Mouse (Mus musculus): Measurements from ENCODE around the gene Asic4. TPM values are rescaled to one million over a fixed set of nuclear protein-coding genes. Genes with fewer than 3 reads are reported as not detected.

Asic4 gene
- polyA plus RNA-seq, 1 experiment from 2014 or later, result 0.13 TPM

DNA sequence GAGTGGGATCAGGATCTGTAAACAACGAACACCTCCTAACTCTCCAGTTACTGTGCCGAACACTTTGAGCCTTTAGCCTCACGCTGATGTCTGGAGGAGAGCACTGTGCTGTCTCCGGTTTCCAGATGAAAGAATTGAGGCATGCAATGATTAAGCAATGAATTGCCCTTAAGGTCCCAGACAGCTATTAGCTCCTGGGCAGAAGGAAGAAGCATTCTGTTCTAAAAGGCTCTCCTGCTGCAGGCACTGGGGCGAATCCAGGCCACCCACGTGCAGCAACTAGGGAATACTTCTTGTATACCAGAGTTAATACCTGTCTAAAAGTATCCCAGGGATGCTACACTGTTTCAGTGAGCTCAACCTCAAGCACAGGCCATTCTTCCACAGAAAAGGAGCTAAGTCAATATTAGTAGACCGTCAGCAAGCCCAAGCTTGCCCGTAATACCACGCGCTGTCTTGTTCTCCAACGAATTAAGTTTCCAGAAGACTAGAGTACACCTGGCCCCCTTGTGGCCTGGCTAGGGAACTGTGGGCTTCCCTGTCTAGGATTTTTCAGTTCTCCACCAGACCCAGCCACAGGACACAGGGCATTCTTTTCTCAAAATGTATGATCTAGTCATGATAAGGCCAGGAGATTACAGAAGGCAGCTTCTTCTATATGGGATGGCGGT is 44.8 kb downstream of the Asic4 start:
- Histone ChIP-seq H3K27ac (replicated peaks; ENCODE audit: low read depth, low read length) (no peak overlapping the region), H3K4me3 (ENCODE audit: low read depth, low read length) (no peak overlapping the region), H3K36me3 (ENCODE audit: control insufficient read depth, insufficient read depth, low read length) (peaks cover 14% of the 10 kb centered on the region), H3K9me3 (ENCODE audit: control insufficient read depth, low read length) (no peaks in the 10 kb centered on the region), H3K9ac (ENCODE audit: low read length) (no peak overlapping the region), H3K4me2 (ENCODE audit: low read depth, severe bottlenecking) (no peak overlapping the region), H3K4me1 (ENCODE audit: control insufficient read depth, insufficient read depth, low read length) (peaks cover 5% of the 10 kb centered on the region; the same call in 1 of the 2 replicates), H3K27me3 (ENCODE audit: control insufficient read depth, insufficient read depth, low read length) (no peaks in the 10 kb centered on the region)
- ATAC-seq (ENCODE audit: insufficient number of reproducible peaks, low FRiP score, low TSS enrichment, low read depth) (no peak), DNase-seq (ENCODE audit: low spot score) (peak; percentile 71)
- WGBS, result 48% methylated on average over 12 of the region's 12 CpGs

DNA sequence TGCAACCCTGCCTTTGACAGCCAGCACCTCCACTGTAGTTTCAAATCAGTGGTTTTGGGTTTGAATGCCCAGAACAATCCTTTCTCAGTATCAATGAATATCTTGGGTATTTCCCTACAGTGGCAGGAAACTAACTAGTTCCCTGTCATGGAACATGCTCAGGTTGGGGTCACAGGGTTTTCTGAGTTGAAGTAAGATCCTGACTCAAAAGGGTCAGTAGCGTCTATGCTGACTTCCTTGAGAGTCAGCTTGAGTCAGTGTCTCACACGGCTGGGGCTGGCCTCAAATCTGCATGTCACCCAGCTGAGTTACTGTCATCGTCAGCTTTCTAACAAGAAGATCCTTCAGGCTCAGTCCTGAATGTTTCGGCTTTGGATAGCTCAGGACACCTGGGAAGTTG is 48.7 kb downstream of the Asic4 start:
- Histone ChIP-seq H3K27me3 (ENCODE audit: control insufficient read depth, insufficient read depth, low read length) (no peaks in the 10 kb centered on the region), H3K4me2 (ENCODE audit: low read depth, severe bottlenecking) (no peak overlapping the region), H3K9ac (ENCODE audit: low read length) (no peak overlapping the region), H3K4me3 (ENCODE audit: low read depth, low read length) (no peak overlapping the region), H3K4me1 (ENCODE audit: control insufficient read depth, insufficient read depth, low read length) (peaks cover 10% of the 10 kb centered on the region; the same call in 1 of the 2 replicates), H3K36me3 (ENCODE audit: control insufficient read depth, insufficient read depth, low read length) (peaks cover 28% of the 10 kb centered on the region), H3K9me3 (ENCODE audit: control insufficient read depth, low read length) (no peaks in the 10 kb centered on the region), H3K27ac (replicated peaks; ENCODE audit: low read depth, low read length) (no peak overlapping the region)
- DNase-seq (ENCODE audit: low spot score), result no peak
- no peak for ATAC-seq (ENCODE audit: insufficient number of reproducible peaks, low FRiP score, low TSS enrichment, low read depth)
- WGBS, result 88% methylated on average over 4 of the region's 4 CpGs

DNA sequence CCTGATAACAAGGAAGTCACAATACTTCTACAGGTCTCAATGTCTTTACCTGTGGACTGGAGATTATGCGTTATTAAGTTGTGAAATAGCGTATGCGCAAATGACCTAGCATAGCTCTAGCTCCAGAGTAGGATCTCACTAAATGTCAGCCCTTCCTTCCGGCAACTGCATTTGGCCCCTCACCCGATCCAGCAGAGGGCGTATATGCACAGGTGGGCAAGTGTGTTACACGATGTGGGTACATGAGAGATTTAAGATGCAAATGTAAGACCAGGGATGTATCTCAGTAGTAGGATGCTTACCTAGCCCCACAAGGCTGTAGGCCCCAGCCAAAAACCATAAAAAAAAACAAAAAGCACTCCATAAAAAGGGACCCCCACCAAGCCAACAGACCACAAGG is 49.2 kb downstream of the Asic4 start:
- no peak overlapping the region for H3K27ac ChIP-seq (replicated peaks; ENCODE audit: low read depth, low read length)
- no peaks in the 10 kb centered on the region; the same call in 1 of the 2 replicates for H3K27me3 ChIP-seq (ENCODE audit: control insufficient read depth, insufficient read depth, low read length)
- H3K9ac ChIP-seq (ENCODE audit: low read length), result no peak overlapping the region
- peaks cover 14% of the 10 kb centered on the region; the same call in 1 of the 2 replicates for H3K4me1 ChIP-seq (ENCODE audit: control insufficient read depth, insufficient read depth, low read length)
- no peaks in the 10 kb centered on the region for H3K9me3 ChIP-seq (ENCODE audit: control insufficient read depth, low read length)
- peaks cover 28% of the 10 kb centered on the region for H3K36me3 ChIP-seq (ENCODE audit: control insufficient read depth, insufficient read depth, low read length)
- 84% methylated on average over 7 of the region's 7 CpGs for WGBS
- no peak for DNase-seq (ENCODE audit: low spot score)
- H3K4me3 ChIP-seq (ENCODE audit: low read depth, low read length), result no peak overlapping the region
- no peak for ATAC-seq (ENCODE audit: insufficient number of reproducible peaks, low FRiP score, low TSS enrichment, low read depth)
- no peak overlapping the region for H3K4me2 ChIP-seq (ENCODE audit: low read depth, severe bottlenecking)

DNA sequence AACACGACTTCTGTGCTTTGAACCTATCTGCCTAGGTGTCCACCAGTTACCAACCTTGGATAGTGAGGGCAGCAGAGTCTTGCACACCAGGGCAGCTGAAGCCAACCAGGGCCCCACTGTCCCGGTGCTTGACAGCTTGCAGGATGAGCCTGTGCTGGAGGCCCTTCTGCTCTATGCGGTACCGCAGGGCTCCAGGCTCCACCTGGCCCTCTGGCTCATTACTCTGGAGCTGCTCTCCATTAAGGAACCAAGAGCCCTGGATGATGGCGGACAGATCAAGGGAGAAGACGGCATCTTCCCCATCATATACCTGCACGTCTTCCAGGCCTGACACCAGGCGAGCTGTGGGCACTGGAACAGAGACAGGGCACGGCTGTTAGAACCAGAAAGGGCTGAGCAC is 51.7 kb downstream of the Asic4 start:
- no peak overlapping the region for H3K4me3 ChIP-seq (ENCODE audit: low read depth, low read length)
- no peak overlapping the region for H3K4me2 ChIP-seq (ENCODE audit: low read depth, severe bottlenecking)
- ATAC-seq (ENCODE audit: insufficient number of reproducible peaks, low FRiP score, low TSS enrichment, low read depth) (no peak), DNase-seq (ENCODE audit: low spot score) (no peak)
- no peaks in the 10 kb centered on the region for H3K9me3 ChIP-seq (ENCODE audit: control insufficient read depth, low read length)
- H3K36me3 ChIP-seq (ENCODE audit: control insufficient read depth, insufficient read depth, low read length), result peaks cover 23% of the 10 kb centered on the region
- H3K9ac ChIP-seq (ENCODE audit: low read length), result no peak overlapping the region
- 93% methylated on average over 9 of the region's 9 CpGs for WGBS
- peaks cover 16% of the 10 kb centered on the region for H3K4me1 ChIP-seq (ENCODE audit: control insufficient read depth, insufficient read depth, low read length)
- no peak overlapping the region for H3K27ac ChIP-seq (replicated peaks; ENCODE audit: low read depth, low read length)
- H3K27me3 ChIP-seq (ENCODE audit: control insufficient read depth, insufficient read depth, low read length), result no peaks in the 10 kb centered on the region; the same call in 1 of the 2 replicates

DNA sequence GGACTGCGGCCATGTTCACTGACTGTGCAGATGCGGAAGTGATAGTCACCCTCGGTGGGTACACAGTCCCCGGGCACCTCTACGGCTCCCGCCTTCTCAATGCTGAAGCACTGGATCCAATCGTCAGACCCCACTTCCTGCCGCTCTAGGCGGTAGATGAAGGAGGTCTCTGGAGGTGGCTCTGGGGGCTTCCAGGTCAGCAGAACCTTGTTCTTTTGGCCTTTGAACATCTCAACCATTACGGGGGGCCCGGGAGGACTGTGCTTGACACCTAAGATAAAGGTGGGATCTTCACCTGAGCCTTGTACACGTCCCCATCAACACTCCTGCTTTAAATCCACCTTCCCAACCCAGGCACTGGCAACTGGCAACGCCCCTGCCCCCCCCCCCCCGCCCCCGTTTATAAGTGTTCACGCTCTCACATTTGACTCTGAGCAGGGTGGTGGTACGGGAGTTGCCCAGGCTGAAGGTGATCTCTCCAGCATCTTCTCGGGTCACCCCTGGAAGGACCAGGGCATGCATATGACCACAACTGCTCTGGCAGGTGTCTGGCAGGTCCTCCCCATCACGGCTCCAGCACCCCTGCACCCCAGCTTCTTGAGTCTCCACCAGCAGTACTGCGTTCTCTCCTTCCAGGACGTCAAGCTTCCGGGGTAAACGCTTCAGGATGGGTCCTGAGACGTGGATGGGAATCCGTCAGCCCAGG is 52.9 kb downstream of the Asic4 start:
- peaks cover 20% of the 10 kb centered on the region for H3K4me1 ChIP-seq (ENCODE audit: control insufficient read depth, insufficient read depth, low read length)
- H3K27me3 ChIP-seq (ENCODE audit: control insufficient read depth, insufficient read depth, low read length), result no peaks in the 10 kb centered on the region; the same call in 1 of the 2 replicates
- H3K9ac ChIP-seq (ENCODE audit: low read length), result no peak overlapping the region
- H3K4me2 ChIP-seq (ENCODE audit: low read depth, severe bottlenecking), result no peak overlapping the region
- H3K9me3 ChIP-seq (ENCODE audit: control insufficient read depth, low read length), result no peaks in the 10 kb centered on the region
- ATAC-seq (ENCODE audit: insufficient number of reproducible peaks, low FRiP score, low TSS enrichment, low read depth) (no peak), DNase-seq (ENCODE audit: low spot score) (no peak)
- peaks cover 19% of the 10 kb centered on the region for H3K36me3 ChIP-seq (ENCODE audit: control insufficient read depth, insufficient read depth, low read length)
- no peak overlapping the region for H3K27ac ChIP-seq (replicated peaks; ENCODE audit: low read depth, low read length)
- H3K4me3 ChIP-seq (ENCODE audit: low read depth, low read length), result no peak overlapping the region
- WGBS, result 86% methylated on average over 25 of the region's 25 CpGs

DNA sequence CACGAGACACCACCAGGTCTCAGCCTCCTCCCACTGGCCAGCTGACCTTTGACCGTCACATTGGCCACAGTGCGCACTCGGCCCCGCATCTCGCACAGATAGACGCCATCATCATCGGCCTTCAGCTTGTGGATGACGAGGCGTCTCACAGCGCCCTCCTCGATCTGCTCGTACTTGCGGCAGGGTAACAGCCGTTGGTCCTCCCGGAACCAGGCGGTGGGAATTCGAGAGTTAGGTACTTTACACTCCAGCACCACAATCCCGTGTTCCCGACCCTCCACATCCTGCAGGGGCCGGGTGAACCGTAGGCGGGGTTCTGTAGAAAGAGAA is 53.4 kb downstream of the Asic4 start:
- H3K9me3 ChIP-seq (ENCODE audit: control insufficient read depth, low read length), result no peaks in the 10 kb centered on the region
- peaks cover 17% of the 10 kb centered on the region for H3K36me3 ChIP-seq (ENCODE audit: control insufficient read depth, insufficient read depth, low read length)
- WGBS, result 61% methylated on average over 23 of the region's 23 CpGs
- no peaks in the 10 kb centered on the region; the same call in 1 of the 2 replicates for H3K27me3 ChIP-seq (ENCODE audit: control insufficient read depth, insufficient read depth, low read length)
- peaks cover 20% of the 10 kb centered on the region for H3K4me1 ChIP-seq (ENCODE audit: control insufficient read depth, insufficient read depth, low read length)
- no peak overlapping the region for H3K27ac ChIP-seq (replicated peaks; ENCODE audit: low read depth, low read length)
- ATAC-seq (ENCODE audit: insufficient number of reproducible peaks, low FRiP score, low TSS enrichment, low read depth), result no peak
- H3K4me2 ChIP-seq (ENCODE audit: low read depth, severe bottlenecking), result no peak overlapping the region
- no peak for DNase-seq (ENCODE audit: low spot score)
- no peak overlapping the region for H3K9ac ChIP-seq (ENCODE audit: low read length)
- H3K4me3 ChIP-seq (ENCODE audit: low read depth, low read length), result no peak overlapping the region

DNA sequence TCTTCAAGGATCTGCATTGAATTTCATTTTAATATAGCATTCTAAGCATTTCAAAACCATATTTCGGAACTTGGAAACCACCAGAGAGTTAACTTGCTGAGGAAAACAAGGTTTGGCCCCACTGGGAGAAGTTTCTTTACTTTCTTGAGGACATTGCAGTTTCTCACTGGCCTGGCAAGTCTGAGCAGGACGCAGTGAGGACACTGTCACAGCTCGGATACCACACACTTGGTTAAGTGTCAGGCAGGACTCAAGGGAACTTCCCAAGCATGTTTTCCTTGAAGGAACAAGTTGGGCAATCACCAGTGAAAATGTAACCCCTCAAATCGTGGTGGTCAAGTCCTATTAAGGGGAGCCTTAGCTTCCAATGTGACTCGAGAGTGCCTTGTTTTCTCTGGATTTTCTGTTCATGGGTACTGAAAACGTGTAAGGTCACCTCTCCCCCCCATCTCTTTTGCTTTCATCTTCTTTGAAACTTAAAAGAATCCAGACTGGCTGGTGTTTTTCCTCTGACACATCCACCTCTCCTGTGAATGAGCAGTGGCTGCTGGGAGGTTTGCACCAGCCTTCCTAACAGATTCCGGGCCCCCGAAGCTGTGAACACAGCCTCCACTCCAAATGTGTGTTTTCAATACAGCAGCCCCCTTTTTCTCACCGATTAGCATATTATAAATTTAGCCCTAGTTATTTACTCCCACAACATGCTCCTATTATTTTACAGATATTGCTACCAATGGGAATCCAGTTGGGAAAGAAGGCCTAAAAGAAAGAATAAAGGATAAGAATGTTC is 54.2 kb downstream of the Asic4 start:
- DNase-seq (ENCODE audit: low spot score) (no peak), ATAC-seq (ENCODE audit: insufficient number of reproducible peaks, low FRiP score, low TSS enrichment, low read depth) (no peak)
- H3K9me3 ChIP-seq (ENCODE audit: control insufficient read depth, low read length), result no peaks in the 10 kb centered on the region
- H3K27ac ChIP-seq (replicated peaks; ENCODE audit: low read depth, low read length), result no peak overlapping the region
- WGBS, result 63% methylated on average over 9 of the region's 9 CpGs
- H3K9ac ChIP-seq (ENCODE audit: low read length), result no peak overlapping the region; the same call in 1 of the 2 replicates
- H3K4me1 ChIP-seq (ENCODE audit: control insufficient read depth, insufficient read depth, low read length), result peaks cover 20% of the 10 kb centered on the region
- peaks cover 2% of the 10 kb centered on the region; the same call in 1 of the 2 replicates for H3K27me3 ChIP-seq (ENCODE audit: control insufficient read depth, insufficient read depth, low read length)
- H3K36me3 ChIP-seq (ENCODE audit: control insufficient read depth, insufficient read depth, low read length), result peaks cover 14% of the 10 kb centered on the region
- H3K4me3 ChIP-seq (ENCODE audit: low read depth, low read length), result peak overlapping the region; percentile 92
- H3K4me2 ChIP-seq (ENCODE audit: low read depth, severe bottlenecking), result peak overlapping the region; percentile 96

DNA sequence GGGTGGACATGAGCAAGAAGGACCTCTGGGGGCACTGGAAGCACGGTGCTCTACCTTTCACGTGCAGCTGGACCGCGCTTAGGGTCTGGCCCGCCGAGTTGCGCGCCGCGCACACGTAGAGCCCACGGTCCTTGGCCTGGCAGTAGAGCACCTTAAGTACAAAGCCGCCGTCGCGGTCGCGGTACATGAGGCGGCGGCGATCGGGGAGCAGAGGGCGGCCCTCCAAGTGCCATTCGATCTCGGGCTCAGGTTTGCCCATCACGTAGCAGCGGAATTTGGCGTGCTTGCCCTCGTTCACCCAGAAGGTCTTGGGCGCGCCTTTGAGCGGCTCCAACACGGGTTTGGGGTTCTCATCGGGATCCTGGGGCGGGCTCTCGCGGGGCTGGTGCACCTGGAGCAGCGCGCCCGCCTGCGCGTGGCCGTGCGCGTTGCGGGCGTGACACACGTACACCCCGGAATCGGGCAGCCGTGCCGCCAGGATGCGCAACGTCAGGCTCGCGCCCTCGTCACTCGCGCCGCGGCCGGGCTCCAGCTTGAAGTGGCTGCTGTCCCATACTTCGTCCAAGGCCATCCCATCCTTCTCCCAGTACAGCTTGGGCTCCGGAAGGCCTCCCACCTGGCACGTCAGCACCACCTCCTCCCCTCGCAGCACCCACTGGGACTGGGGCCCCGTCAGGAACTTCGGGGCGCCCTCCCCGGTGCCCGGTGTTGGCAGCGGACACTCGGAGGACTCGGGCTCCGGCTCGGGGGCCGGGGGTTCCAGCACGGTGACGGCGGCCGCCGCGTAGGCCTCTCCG is 55.1 kb downstream of the Asic4 start:
- peaks cover 2% of the 10 kb centered on the region; the same call in 1 of the 2 replicates for H3K27me3 ChIP-seq (ENCODE audit: control insufficient read depth, insufficient read depth, low read length)
- under 1% methylated on average over 84 of the region's 84 CpGs for WGBS
- ATAC-seq (ENCODE audit: insufficient number of reproducible peaks, low FRiP score, low TSS enrichment, low read depth) (peak; percentile 24; the same call in 1 of the 2 replicates), DNase-seq (ENCODE audit: low spot score) (peak; percentile 78)
- H3K27ac ChIP-seq (replicated peaks; ENCODE audit: low read depth, low read length), result peak overlapping the region; percentile 89
- peak overlapping the region; percentile 95 for H3K9ac ChIP-seq (ENCODE audit: low read length)
- H3K9me3 ChIP-seq (ENCODE audit: control insufficient read depth, low read length), result no peaks in the 10 kb centered on the region
- H3K36me3 ChIP-seq (ENCODE audit: control insufficient read depth, insufficient read depth, low read length), result peaks cover 14% of the 10 kb centered on the region
- peak overlapping the region; percentile 96 for H3K4me2 ChIP-seq (ENCODE audit: low read depth, severe bottlenecking)
- peaks cover 20% of the 10 kb centered on the region for H3K4me1 ChIP-seq (ENCODE audit: control insufficient read depth, insufficient read depth, low read length)
- H3K4me3 ChIP-seq (ENCODE audit: low read depth, low read length), result peak overlapping the region; percentile 92
